Mouse (Mus musculus) liver, embryonic 15.5 days (tissue): ENCODE results near the gene Rala. TPM values are rescaled to one million over a fixed set of nuclear protein-coding genes. Genes with fewer than 3 reads are reported as not detected.

Source experiments
- ATAC-seq: fragments of 200-750 bp; cut with Nextera tagmentation; 2 replicates; pipeline ENCODE4 v1.8.0; 2017; ENCODE audit warnings: moderate number of reproducible peaks, mild to moderate bottlenecking, moderate library complexity; ENCODE audit not compliant: insufficient read depth
- H3K27ac ChIP-seq: fragments of 300-500 bp; sonication (generic); replicated peaks from 2 replicates; pipeline ENCODE4 v1.5.1; 2015; ENCODE audit warnings: mild to moderate bottlenecking, inconsistent platforms
- H3K27me3 ChIP-seq: fragments of 300-500 bp; sonication (generic); 2 replicates; pipeline ENCODE4 v1.6.1; 2015; ENCODE audit warnings: mild to moderate bottlenecking, inconsistent platforms
- H3K36me3 ChIP-seq: fragments of 300-500 bp; sonication (generic); replicated peaks from 2 replicates; pipeline ENCODE4 v1.6.1; 2015; ENCODE audit warnings: moderate library complexity, mild to moderate bottlenecking, inconsistent platforms
- H3K4me1 ChIP-seq: fragments of 300-500 bp; sonication (generic); replicated peaks from 2 replicates; pipeline ENCODE4 v1.6.1; 2015; ENCODE audit warnings: inconsistent platforms
- H3K4me2 ChIP-seq: fragments of 300-500 bp; sonication (generic); 2 replicates; pipeline ENCODE4 v1.6.1; 2015; ENCODE audit warnings: moderate library complexity, mild to moderate bottlenecking, inconsistent platforms
- H3K4me3 ChIP-seq: fragments of 300-500 bp; sonication (generic); replicated peaks from 2 replicates; pipeline ENCODE4 v1.5.1; 2015; ENCODE audit warnings: mild to moderate bottlenecking, inconsistent platforms
- H3K9ac ChIP-seq: fragments of 300-500 bp; sonication (generic); 2 replicates; pipeline ENCODE4 v1.6.1; 2015; ENCODE audit warnings: moderate library complexity, mild to moderate bottlenecking, inconsistent platforms
- H3K9me3 ChIP-seq: fragments of 300-500 bp; sonication (generic); replicated peaks from 2 replicates; pipeline ENCODE4 v1.6.1; 2016; ENCODE audit warnings: inconsistent platforms
- WGBS: fragments of 180-500 bp; shearing (Covaris S2); methylation state at CpG from one replicate; pipeline ENCODE4 v1.1.7; 2015; ENCODE audit warnings: mixed read lengths; ENCODE audit not compliant: insufficient replicate concordance; 5-methylcytosine and 5-hydroxymethylcytosine counted together
- polyA plus RNA-seq: library from polyadenylated mRNA; unstranded; fragments of >200 nt; fragmentation: Nextera tagmentation; extraction: Ambion mirVana; gene quantifications from 2 replicates; pipeline ENCODE4 v1.2.1, GENCODE M21; 2015

Gene Rala
- polyA plus RNA-seq, 1 experiment from 2014 or later, result 18.2 TPM

GRCm38 (mm10) chr13:17837610-17838483, 106.2 kb downstream of the Rala start:
- no peaks in the 10 kb centered on the region for H3K36me3 ChIP-seq
- peak; percentile 31; the same call in 1 of the 2 replicates for ATAC-seq
- H3K27me3 ChIP-seq, result no peaks in the 10 kb centered on the region
- no peaks in the 10 kb centered on the region; the same call in 1 of the 2 replicates for H3K4me1 ChIP-seq
- H3K9me3 ChIP-seq, result no peaks in the 10 kb centered on the region
- H3K4me3 ChIP-seq, result no peak overlapping the region
- H3K4me2 ChIP-seq, result no peak overlapping the region
- no peak overlapping the region for H3K9ac ChIP-seq
- H3K27ac ChIP-seq, result no peak overlapping the region
- 36% methylated on average over 16 of the region's 16 CpGs for WGBS

GRCm38 (mm10) chr13:17836808-17837207, 107.2 kb downstream of the Rala start:
- no peaks in the 10 kb centered on the region for H3K27me3 ChIP-seq
- H3K4me1 ChIP-seq, result no peaks in the 10 kb centered on the region; the same call in 1 of the 2 replicates
- WGBS, result 35% methylated on average over 7 of the region's 7 CpGs
- H3K36me3 ChIP-seq, result no peaks in the 10 kb centered on the region
- H3K27ac ChIP-seq, result no peak overlapping the region
- H3K9ac ChIP-seq, result no peak overlapping the region
- no peak overlapping the region for H3K4me3 ChIP-seq
- H3K4me2 ChIP-seq, result no peak overlapping the region
- H3K9me3 ChIP-seq, result no peaks in the 10 kb centered on the region
- no peak for ATAC-seq

DNA sequence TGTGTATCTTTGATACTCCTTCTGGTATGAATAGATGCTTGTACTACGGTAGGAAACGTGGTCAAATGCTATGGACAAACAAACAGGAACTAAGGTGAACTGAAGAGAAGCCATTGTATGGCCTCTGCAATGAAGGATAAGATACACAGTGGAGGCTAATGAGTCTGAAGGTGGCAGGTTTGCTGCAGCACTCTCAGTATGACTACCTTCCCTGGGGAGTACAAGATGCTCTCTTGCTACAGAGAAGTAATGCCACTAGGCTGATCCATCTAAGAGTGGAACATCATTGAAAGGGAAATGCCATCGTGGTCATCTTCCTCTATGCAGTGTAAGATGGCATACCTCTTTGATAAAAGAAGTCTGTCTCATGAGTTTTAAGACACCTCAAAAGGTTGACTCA, 111.1 kb downstream of the Rala start:
- H3K27me3 ChIP-seq, result no peaks in the 10 kb centered on the region
- H3K9me3 ChIP-seq, result no peaks in the 10 kb centered on the region
- no peaks in the 10 kb centered on the region for H3K36me3 ChIP-seq
- WGBS, result 54% methylated on average over 3 of the region's 3 CpGs
- no peak overlapping the region for H3K4me2 ChIP-seq
- H3K9ac ChIP-seq, result no peak overlapping the region
- no peak overlapping the region for H3K27ac ChIP-seq
- no peaks in the 10 kb centered on the region for H3K4me1 ChIP-seq
- ATAC-seq, result no peak
- H3K4me3 ChIP-seq, result no peak overlapping the region

Other genes starting within 250 kb of the Rala start
- gene Mplkip, start 249.0 kb downstream of the Rala start, polyA plus RNA-seq, result 19.0 and 22.5 TPM in 2 replicates
- 4.7 and 5.2 TPM in 2 replicates for gene Sugct, start 248.7 kb downstream of the Rala start, polyA plus RNA-seq
- 6.1 and 6.8 TPM in 2 replicates for gene Cdk13, start 139.1 kb downstream of the Rala start, polyA plus RNA-seq
- 20.5 and 21.2 TPM in 2 replicates for gene Yae1d1, start 49.1 kb upstream of the Rala start, polyA plus RNA-seq